Mouse (Mus musculus) liver, adult 2 months (tissue): ENCODE measurements around the gene Tbx1. TPM values are rescaled to one million over a fixed set of nuclear protein-coding genes. Genes with fewer than 3 reads are reported as not detected.

Experiments used
- DNase-seq: peaks from one replicate; pipeline ENCODE4 v3.0.0-alpha.2; 2011; ENCODE audit warnings: low read depth, low spot score; ENCODE audit errors: extremely low read depth
- H3K27ac ChIP-seq: fragments of 200-500 bp; replicated peaks from 2 replicates; pipeline ENCODE4 v1.5.1; 2012; ENCODE audit warnings: low read depth, mild to moderate bottlenecking, control low read depth, inconsistent platforms, low read length; ENCODE audit not compliant: insufficient read depth
- H3K27me3 ChIP-seq: fragments of 200-500 bp; 2 replicates; pipeline ENCODE4 v1.6.1; 2012; ENCODE audit warnings: mild to moderate bottlenecking, moderate library complexity, low read length, inconsistent platforms; ENCODE audit not compliant: control insufficient read depth, insufficient read depth
- H3K36me3 ChIP-seq: fragments of 200-500 bp; 2 replicates; pipeline ENCODE4 v1.6.1; 2012; ENCODE audit warnings: low read length, inconsistent platforms; ENCODE audit not compliant: control insufficient read depth, insufficient read depth
- H3K4me1 ChIP-seq: fragments of 200-500 bp; 2 replicates; pipeline ENCODE4 v1.6.1; 2011; ENCODE audit warnings: low read length; ENCODE audit not compliant: control insufficient read depth, insufficient read depth
- H3K4me3 ChIP-seq: fragments of 200-500 bp; 2 replicates; pipeline ENCODE4 v1.5.1; 2011; ENCODE audit warnings: low read depth, mild to moderate bottlenecking, control low read depth, low read length, moderate library complexity; ENCODE audit not compliant: insufficient read depth
- H3K79me2 ChIP-seq: fragments of 200-500 bp; 2 replicates; pipeline ENCODE4 v1.6.1; 2012; ENCODE audit warnings: inconsistent platforms, mild to moderate bottlenecking, low read length, moderate library complexity; ENCODE audit not compliant: control insufficient read depth, insufficient read depth
- H3K9ac ChIP-seq: fragments of 200-500 bp; 2 replicates; pipeline ENCODE4 v1.6.1; 2012; ENCODE audit warnings: low read depth, mild to moderate bottlenecking, control low read depth, inconsistent platforms, low read length
- CTCF ChIP-seq: fragments of 200-500 bp; IDR thresholded peaks from 2 replicates; pipeline ENCODE4 v1.5.1; 2011; ENCODE audit warnings: low read depth, low read length, control low read depth
- POLR2A ChIP-seq: fragments of 200-500 bp; IDR thresholded peaks from 2 replicates; pipeline ENCODE4 v1.6.1; 2011; ENCODE audit warnings: low read length, control low read depth; ENCODE audit not compliant: insufficient read depth; ENCODE audit errors: extremely low read depth
- WGBS: fragments of 180-500 bp; shearing (Covaris S2); methylation state at CpG from one replicate; pipeline ENCODE4 v1.1.7; 2018; 5-methylcytosine and 5-hydroxymethylcytosine counted together
- polyA plus RNA-seq: library from polyadenylated mRNA; depleted of rRNA; stranded (reverse); fragments of >200 nt; gene quantifications from 2 replicates; pipeline ENCODE4 v1.2.3, GENCODE M21; 2012
- total RNA-seq: library from RNA; depleted of rRNA; stranded (reverse); fragments of >200 nt; gene quantifications from 2 replicates; pipeline ENCODE4 v1.2.3, GENCODE M21; 2014

Tbx1 gene
- total and polyA plus RNA-seq, 2 experiments, result 0.02 TPM; not detected in 1

- Histone ChIP-seq H3K4me1 (peaks cover 3% of the 10 kb centered on the region; the same call in 1 of the 2 replicates), H3K27me3 (peaks cover 23% of the 10 kb centered on the region), H3K27ac (no peak overlapping the region), H3K79me2 (no peaks in the 10 kb centered on the region), H3K9ac (no peak overlapping the region), H3K36me3 (no peaks in the 10 kb centered on the region), H3K4me3 (no peak overlapping the region)
- TF ChIP-seq CTCF (no peak), POLR2A (no peak)
- no peak for DNase-seq
- 12% methylated on average over 38 of the region's 38 CpGs for WGBS
Observed at GRCm38 (mm10) chr16:18621362-18622001, 31.0 kb upstream of the Tbx1 start.

GRCm38 (mm10) chr16:18620601-18621361, 30.3 kb upstream of the Tbx1 start:
- no peak overlapping the region for H3K4me3 ChIP-seq
- no peak for TF ChIP-seq CTCF
- TF ChIP-seq POLR2A, result no peak
- WGBS, result 2% methylated on average over 74 of the region's 74 CpGs
- H3K9ac ChIP-seq, result no peak overlapping the region
- no peaks in the 10 kb centered on the region for H3K79me2 ChIP-seq
- H3K36me3 ChIP-seq, result no peaks in the 10 kb centered on the region
- no peak for DNase-seq
- peaks cover 3% of the 10 kb centered on the region; the same call in 1 of the 2 replicates for H3K4me1 ChIP-seq
- peaks cover 18% of the 10 kb centered on the region for H3K27me3 ChIP-seq
- no peak overlapping the region for H3K27ac ChIP-seq

DNA sequence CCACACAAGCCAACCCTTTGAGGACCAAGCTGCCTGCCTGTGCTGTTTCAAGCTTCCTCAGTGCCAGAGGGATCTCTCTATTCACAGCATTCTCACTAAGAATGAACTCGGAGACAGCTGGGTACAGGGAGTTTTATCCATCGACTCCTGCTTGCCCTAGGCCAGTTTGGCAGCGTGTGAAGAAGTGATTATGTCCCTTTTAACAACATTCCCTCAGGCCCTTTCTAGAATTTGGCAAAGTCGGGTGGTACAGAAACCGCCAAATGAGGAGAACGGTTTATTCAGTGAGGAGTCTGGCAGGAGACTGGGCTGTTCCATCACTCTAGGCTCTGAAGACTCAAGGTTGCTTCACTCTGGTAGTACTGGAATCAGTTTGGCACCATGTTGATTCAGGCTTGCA, 29.7 kb upstream of the Tbx1 start:
- Histone ChIP-seq H3K9ac (no peak overlapping the region), H3K27me3 (peaks cover 18% of the 10 kb centered on the region)

DNA sequence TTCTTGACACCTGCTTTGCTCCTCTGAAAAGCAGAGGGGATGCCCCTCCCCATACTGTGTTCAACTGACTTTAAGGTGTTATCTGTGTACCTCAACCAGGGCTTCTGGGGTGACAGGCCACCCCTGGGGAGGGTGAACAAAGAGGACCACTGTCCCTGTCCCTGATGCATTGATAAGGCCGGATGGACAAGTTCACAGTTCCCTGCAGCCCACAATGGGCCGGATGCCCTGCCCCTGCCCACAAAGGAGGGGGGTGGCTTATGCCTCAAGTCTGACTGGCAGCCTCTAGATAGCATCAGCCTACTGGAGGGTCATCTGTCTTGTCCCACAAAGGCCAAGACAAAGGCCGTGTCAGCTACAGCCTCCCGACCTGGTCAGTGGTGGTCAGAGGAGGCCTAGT, 28.6 kb upstream of the Tbx1 start:
- peaks cover 3% of the 10 kb centered on the region; the same call in 1 of the 2 replicates for H3K4me1 ChIP-seq
- WGBS, result 85% methylated on average over 4 of the region's 4 CpGs
- peaks cover 18% of the 10 kb centered on the region for H3K27me3 ChIP-seq
- no peak overlapping the region for H3K4me3 ChIP-seq
- H3K9ac ChIP-seq, result no peak overlapping the region
- DNase-seq, result no peak
- no peaks in the 10 kb centered on the region for H3K36me3 ChIP-seq
- H3K79me2 ChIP-seq, result no peaks in the 10 kb centered on the region
- TF ChIP-seq POLR2A, result no peak
- H3K27ac ChIP-seq, result no peak overlapping the region

More for the DNA sequence above, 29.7 kb upstream of the Tbx1 start:
- 60% methylated on average over 6 of the region's 6 CpGs for WGBS
- Histone ChIP-seq H3K36me3 (no peaks in the 10 kb centered on the region), H3K79me2 (no peaks in the 10 kb centered on the region), H3K4me1 (peaks cover 3% of the 10 kb centered on the region; the same call in 1 of the 2 replicates), H3K4me3 (no peak overlapping the region), H3K27ac (no peak overlapping the region)
- no peak for DNase-seq
- TF ChIP-seq CTCF, result no peak

DNA sequence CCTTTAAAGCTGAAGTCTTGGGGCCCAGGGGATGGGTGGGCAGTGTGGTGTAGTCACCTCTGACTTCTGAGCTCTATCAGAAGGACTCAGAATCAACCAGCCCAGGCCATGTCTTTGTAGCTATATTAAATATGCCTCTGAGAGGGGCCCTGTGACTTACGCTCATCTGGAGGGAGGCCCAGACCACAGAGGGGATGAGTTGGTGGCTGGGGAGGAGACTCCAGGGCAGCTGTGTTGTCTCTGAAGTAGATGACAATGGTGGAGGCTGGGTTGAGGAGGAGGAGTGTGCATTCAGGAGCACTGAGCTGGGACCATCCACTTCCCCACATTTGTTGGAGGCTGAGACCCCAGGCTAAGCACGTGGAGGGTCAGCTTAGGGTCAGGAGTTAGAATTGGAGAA, 27.8 kb upstream of the Tbx1 start:
- H3K4me1 ChIP-seq, result peaks cover 3% of the 10 kb centered on the region; the same call in 1 of the 2 replicates
- TF ChIP-seq POLR2A (no peak), CTCF (no peak)
- no peak overlapping the region for H3K27ac ChIP-seq
- DNase-seq, result no peak
- peaks cover 18% of the 10 kb centered on the region for H3K27me3 ChIP-seq
- H3K4me3 ChIP-seq, result no peak overlapping the region
- WGBS, result 84% methylated on average over 2 of the region's 2 CpGs
- no peaks in the 10 kb centered on the region for H3K36me3 ChIP-seq
- H3K79me2 ChIP-seq, result no peaks in the 10 kb centered on the region
- no peak overlapping the region for H3K9ac ChIP-seq

- no peak overlapping the region for H3K27ac ChIP-seq
- H3K36me3 ChIP-seq, result no peaks in the 10 kb centered on the region
- H3K4me1 ChIP-seq, result peaks cover 3% of the 10 kb centered on the region; the same call in 1 of the 2 replicates
- no peak overlapping the region for H3K4me3 ChIP-seq
- WGBS, result 1% methylated on average over 27 of the region's 27 CpGs
- no peaks in the 10 kb centered on the region for H3K79me2 ChIP-seq
- H3K9ac ChIP-seq, result no peak overlapping the region
- H3K27me3 ChIP-seq, result peaks cover 11% of the 10 kb centered on the region; the same call in 1 of the 2 replicates
- peak; percentile 98 for TF ChIP-seq CTCF
- no peak for TF ChIP-seq POLR2A
- peak; percentile 86 for DNase-seq
Observed at GRCm38 (mm10) chr16:18617370-18618065, 27.0 kb upstream of the Tbx1 start.
